Mouse (Mus musculus) spleen, postnatal 36 days (tissue): Measurements from ENCODE around the gene Btnl6.
"Not testable (repeated sequence)": the region's sequence is repeated elsewhere in the genome, so short reads cannot be mapped to it uniquely, and the experiment has no call there.

Source experiments
- DNase-seq, 2 experiments: peaks; one replicate each; pipeline ENCODE4 v3.0.0; 2022; ENCODE audit warnings: low spot score in 2 of 2, mixed read lengths in 1 of 2

The Btnl6 gene

GRCm38 (mm10) chr17:34517252-34517651 is at the start of gene Btnl6:
Btnl6 (minus strand) TSS chr17:34517352.
- no peak for DNase-seq

- DNase-seq: no peak
Observed at GRCm38 (mm10) chr17:34564796-34565195, 47.6 kb upstream of the Btnl6 start.

- DNase-seq: no peak
Observed at GRCm38 (mm10) chr17:34564003-34564421, 46.9 kb upstream of the Btnl6 start, which contains the start of gene Notch4. Notch4 (plus strand) TSS chr17:34564268.

GRCm38 (mm10) chr17:34563354-34563753 is 46.2 kb upstream of the Btnl6 start:
- no peak for DNase-seq

- no peak for DNase-seq
Observed at GRCm38 (mm10) chr17:34562595-34562994, 45.4 kb upstream of the Btnl6 start.

- DNase-seq: peak; percentile 57 to 59
Observed at GRCm38 (mm10) chr17:34561200-34561599, 44.0 kb upstream of the Btnl6 start.

- DNase-seq: no peak
Observed at GRCm38 (mm10) chr17:34560438-34560837, 43.3 kb upstream of the Btnl6 start.

GRCm38 (mm10) chr17:34559895-34560294 is 42.7 kb upstream of the Btnl6 start:
- peak in 1 of 2 experiments; percentile 29 for DNase-seq

- no peak for DNase-seq
Observed at GRCm38 (mm10) chr17:34559116-34559515, 42.0 kb upstream of the Btnl6 start.

- no peak for DNase-seq
Observed at GRCm38 (mm10) chr17:34557411-34557810, 40.3 kb upstream of the Btnl6 start.

- DNase-seq: no peak
Observed at GRCm38 (mm10) chr17:34556406-34556805, 39.3 kb upstream of the Btnl6 start.

- DNase-seq: peak; percentile 65 to 73
Observed at GRCm38 (mm10) chr17:34555483-34555882, 38.3 kb upstream of the Btnl6 start.

- DNase-seq: no peak
Observed at GRCm38 (mm10) chr17:34549843-34550242, 32.7 kb upstream of the Btnl6 start.

GRCm38 (mm10) chr17:34549156-34549555 is 32.0 kb upstream of the Btnl6 start:
- no peak for DNase-seq

GRCm38 (mm10) chr17:34547601-34548000 is 30.4 kb upstream of the Btnl6 start:
- no peak for DNase-seq

GRCm38 (mm10) chr17:34546797-34547196 is 29.6 kb upstream of the Btnl6 start:
- DNase-seq: no peak

- DNase-seq: not testable (repeated sequence)
Observed at GRCm38 (mm10) chr17:34543567-34543966, 26.4 kb upstream of the Btnl6 start.

GRCm38 (mm10) chr17:34532671-34533070 is 15.5 kb upstream of the Btnl6 start:
- no peak for DNase-seq

GRCm38 (mm10) chr17:34519001-34519400 is 1.8 kb upstream of the Btnl6 start:
- DNase-seq: no peak

GRCm38 (mm10) chr17:34518571-34518970 is 1.4 kb upstream of the Btnl6 start:
- not testable (repeated sequence) for DNase-seq

- no peak for DNase-seq
Observed at GRCm38 (mm10) chr17:34517795-34518194, 643 bp upstream of the Btnl6 start.

- no peak for DNase-seq
Observed at GRCm38 (mm10) chr17:34516514-34516913, 638 bp downstream of the Btnl6 start.

GRCm38 (mm10) chr17:34511723-34512122 is 5.4 kb downstream of the Btnl6 start:
- not testable (repeated sequence) for DNase-seq

- no peak for DNase-seq
Observed at GRCm38 (mm10) chr17:34507591-34507990, 9.6 kb downstream of the Btnl6 start.
